Mouse (Mus musculus) liver, adult 2 months (tissue): ENCODE results near the gene Fam186a.

Experiments
- CTCF ChIP-seq: fragments of 200-500 bp; IDR thresholded peaks from 2 replicates; pipeline ENCODE4 v1.5.1; 2011; ENCODE audit warnings: low read depth, low read length, control low read depth
- POLR2A ChIP-seq: fragments of 200-500 bp; IDR thresholded peaks from 2 replicates; pipeline ENCODE4 v1.6.1; 2011; ENCODE audit warnings: low read length, control low read depth; ENCODE audit not compliant: insufficient read depth; ENCODE audit errors: extremely low read depth

GRCm38 (mm10) chr15:99931231-99931630 lies 35.6 kb downstream of the Fam186a start:
- no peak for TF ChIP-seq CTCF
- no peak for TF ChIP-seq POLR2A
